Mouse (Mus musculus): ENCODE data around the gene Arl8a.
"Not testable (repeated sequence)": the region's sequence is repeated elsewhere in the genome, so short reads cannot be mapped to it uniquely, and the experiment has no call there.

Arl8a gene

GRCm38 (mm10) chr1:135169556-135170224 lies 23.1 kb downstream of the Arl8a start:
- DNase-seq (ENCODE audit: low spot score in 2 of 2): no peak

GRCm38 (mm10) chr1:135170299-135170698 lies 23.7 kb downstream of the Arl8a start:
- no peak for DNase-seq (ENCODE audit: low spot score in 2 of 2)

GRCm38 (mm10) chr1:135171202-135171601 lies 24.6 kb downstream of the Arl8a start:
- DNase-seq (ENCODE audit: low spot score in 2 of 2): no peak

DNA sequence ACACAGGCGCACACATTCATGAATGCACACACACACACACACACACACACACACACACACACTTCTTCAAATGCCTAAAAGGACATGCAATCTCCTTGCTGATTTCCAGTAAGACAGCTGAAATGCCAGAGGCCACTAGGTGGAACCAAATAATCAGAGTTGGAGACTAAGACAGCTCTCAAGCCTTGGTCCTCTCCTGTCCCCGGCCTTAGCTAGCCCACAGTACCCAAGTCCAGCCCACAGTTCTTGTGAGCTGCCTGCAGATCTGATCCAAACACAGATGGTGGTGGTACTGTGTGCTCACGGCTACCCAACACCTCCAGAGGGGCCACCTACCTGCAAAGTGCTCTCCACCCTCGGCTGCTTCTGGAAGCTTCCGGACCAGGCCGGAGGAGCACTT lies 25.4 kb downstream of the Arl8a start:
- DNase-seq (ENCODE audit: low spot score in 2 of 2): peak in 1 of 2 experiments; percentile 83

DNA sequence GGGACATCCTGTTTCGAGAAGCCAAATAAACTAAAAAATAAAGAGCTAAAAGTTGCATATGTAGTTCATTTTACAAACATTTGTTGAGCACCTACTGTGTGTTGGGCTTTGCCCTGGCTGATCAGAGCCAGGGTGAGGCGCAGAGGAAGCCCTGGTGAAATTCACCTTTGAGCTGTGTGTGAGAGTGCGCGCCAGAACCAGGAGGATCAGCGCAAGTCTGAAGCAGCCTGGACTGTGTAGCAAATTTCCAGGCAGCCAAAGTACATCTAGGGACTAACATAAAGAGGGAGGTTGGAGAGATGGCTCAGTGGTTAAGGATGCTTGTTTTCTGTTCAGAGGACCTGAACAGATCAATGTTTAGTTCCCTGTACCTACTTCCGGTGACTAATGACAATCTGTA lies 26.7 kb downstream of the Arl8a start:
- DNase-seq (ENCODE audit: low spot score in 2 of 2): no peak

DNA sequence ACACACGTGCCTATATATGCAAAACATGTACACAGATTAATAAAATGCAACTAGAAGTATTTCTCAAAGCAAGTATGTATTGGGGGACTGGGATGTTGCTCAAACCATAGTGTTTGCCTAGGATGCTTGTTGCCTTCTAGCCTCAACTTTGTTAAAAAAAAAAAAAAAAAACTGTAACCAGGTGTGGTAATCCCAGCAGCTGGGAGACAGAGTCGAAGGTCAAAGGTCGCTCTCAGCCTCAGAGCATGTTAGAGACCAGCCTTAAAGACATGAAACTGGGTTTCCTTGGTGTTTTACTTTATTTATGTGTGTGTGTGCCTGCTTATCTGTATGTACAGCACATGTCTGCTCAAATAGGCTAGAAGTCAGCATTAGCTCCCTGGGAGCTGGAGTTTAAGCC lies 28.6 kb downstream of the Arl8a start:
- no peak for DNase-seq (ENCODE audit: low spot score in 2 of 2)

GRCm38 (mm10) chr1:135177724-135178123 lies 31.1 kb downstream of the Arl8a start:
- no peak for DNase-seq (ENCODE audit: low spot score in 2 of 2)

GRCm38 (mm10) chr1:135178863-135179262 lies 32.2 kb downstream of the Arl8a start:
- DNase-seq (ENCODE audit: low spot score in 2 of 2): no peak

DNA sequence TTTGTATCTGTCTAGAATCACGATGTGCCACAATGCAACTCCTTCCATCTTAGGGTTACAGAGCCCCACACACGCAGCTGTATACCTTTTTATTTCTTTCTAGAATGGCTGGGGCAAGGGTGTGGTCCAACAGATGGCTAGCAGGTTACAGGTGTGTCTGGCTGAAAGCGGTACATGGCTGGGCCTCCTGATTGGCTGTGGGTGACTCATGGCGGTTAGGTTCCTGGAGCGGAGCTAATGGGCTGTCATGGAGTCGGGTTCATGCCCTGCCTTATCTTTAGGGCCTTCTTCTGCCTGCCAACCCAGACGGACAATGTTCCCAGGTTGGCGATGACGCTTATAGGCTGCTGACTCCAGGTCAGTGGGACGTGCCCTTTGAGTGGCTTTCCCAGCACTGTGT lies 34.2 kb downstream of the Arl8a start:
- no peak for DNase-seq (ENCODE audit: low spot score in 2 of 2)

DNA sequence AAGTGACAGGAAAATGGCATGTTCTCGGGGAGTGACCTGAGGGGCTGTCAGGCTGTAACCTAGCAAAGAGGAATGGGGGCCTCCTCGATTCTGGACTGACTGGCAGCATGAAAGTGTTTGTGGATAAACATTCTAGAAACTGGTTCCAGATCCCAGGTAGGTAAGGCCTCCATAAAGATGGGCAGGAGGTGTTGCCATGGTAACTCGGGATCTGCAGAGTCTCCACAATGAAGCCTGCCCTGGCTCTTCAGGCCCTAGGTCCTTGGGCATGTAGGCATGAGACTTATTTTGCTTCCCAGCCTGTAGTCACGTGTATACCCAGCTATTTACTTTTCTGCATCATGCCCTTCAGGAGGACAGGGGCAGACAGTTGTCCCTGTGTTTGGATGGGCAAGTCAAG lies 34.7 kb downstream of the Arl8a start:
- DNase-seq (ENCODE audit: low spot score in 2 of 2): no peak

GRCm38 (mm10) chr1:135181880-135182623 lies 35.4 kb downstream of the Arl8a start:
- DNase-seq (ENCODE audit: low spot score in 2 of 2): no peak

GRCm38 (mm10) chr1:135182975-135183374 lies 36.4 kb downstream of the Arl8a start:
- no peak for DNase-seq (ENCODE audit: low spot score in 2 of 2)

GRCm38 (mm10) chr1:135183448-135183847 lies 36.8 kb downstream of the Arl8a start:
- DNase-seq (ENCODE audit: low spot score in 2 of 2): no peak

GRCm38 (mm10) chr1:135183941-135184570 lies 37.4 kb downstream of the Arl8a start:
- no peak for DNase-seq (ENCODE audit: low spot score in 2 of 2)

- DNase-seq (ENCODE audit: low spot score in 2 of 2): no peak
Observed at GRCm38 (mm10) chr1:135185936-135186335, 39.3 kb downstream of the Arl8a start.

DNA sequence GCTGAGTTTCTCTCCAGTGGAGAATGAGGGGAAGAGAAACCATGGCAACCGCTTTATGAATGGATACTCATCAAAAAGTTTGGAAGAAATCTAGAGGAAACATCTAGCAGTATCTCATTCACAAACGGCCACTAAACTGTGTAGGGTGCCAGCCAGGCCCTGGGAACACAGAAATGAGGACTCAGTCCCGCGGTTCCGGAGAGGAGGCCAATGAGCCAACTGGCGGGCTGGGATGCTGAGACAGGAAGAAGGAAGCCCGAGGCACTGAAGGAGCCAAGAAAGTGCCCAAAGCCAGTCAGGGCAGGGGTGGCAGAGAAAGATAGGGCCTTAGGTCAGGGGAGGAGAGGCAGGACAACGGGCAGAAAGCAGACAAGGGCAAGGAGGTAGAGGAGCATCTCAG lies 39.8 kb downstream of the Arl8a start:
- no peak for DNase-seq (ENCODE audit: low spot score in 2 of 2)

DNA sequence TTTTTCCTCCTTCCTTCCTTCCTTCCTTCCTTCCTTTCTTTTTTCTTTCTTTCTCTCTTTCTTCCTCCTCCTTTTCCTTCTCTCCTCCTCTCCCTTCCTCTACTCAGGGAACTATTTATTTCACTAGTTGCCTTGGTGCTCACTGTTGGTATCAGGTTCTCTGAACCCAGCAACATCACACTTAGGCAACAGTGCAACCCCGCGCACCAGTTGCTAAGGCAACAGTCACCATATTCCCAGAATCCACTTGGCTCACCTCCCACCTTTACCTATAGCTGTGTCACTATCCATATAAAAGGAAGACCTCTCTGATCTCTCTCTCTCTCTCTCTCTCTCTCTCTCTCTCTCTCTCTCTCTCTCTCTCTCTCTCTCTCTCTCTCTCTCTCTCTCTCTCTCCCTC lies 40.4 kb downstream of the Arl8a start:
- DNase-seq (ENCODE audit: low spot score in 2 of 2): not testable (repeated sequence)

DNA sequence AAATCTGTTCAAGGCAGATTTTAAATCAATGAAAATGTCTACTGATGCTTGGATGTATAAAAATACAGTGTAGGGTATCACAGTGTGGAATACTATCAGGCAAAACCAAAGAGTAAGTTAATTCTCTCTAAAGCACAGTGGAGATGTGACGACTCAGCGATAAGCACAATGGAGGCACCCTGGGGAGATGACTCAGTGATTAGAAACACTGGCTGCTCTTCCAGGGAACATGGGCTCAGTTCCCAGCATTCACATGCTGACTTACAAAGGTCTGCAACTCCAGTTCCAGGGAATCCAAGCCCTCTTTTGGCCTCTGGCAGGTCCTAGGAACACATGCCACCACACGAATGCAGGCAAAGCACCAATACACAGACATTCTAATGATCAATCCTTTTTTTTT lies 41.6 kb downstream of the Arl8a start:
- no peak for DNase-seq (ENCODE audit: low spot score in 2 of 2)

GRCm38 (mm10) chr1:135189186-135189585 lies 42.6 kb downstream of the Arl8a start:
- no peak for DNase-seq (ENCODE audit: low spot score in 2 of 2)

GRCm38 (mm10) chr1:135194335-135194734 lies 47.7 kb downstream of the Arl8a start:
- DNase-seq (ENCODE audit: low spot score in 2 of 2): not testable (repeated sequence)

- DNase-seq (ENCODE audit: low spot score in 2 of 2): no peak
Observed at GRCm38 (mm10) chr1:135195907-135196440, 49.4 kb downstream of the Arl8a start.

GRCm38 (mm10) chr1:135198412-135198811 lies 51.8 kb downstream of the Arl8a start:
- DNase-seq (ENCODE audit: low spot score in 2 of 2): no peak

Measured in left cerebral cortex, adult 9 months (tissue).